Mouse (Mus musculus): ENCODE results near the gene Cntn3.
"Not testable (repeated sequence)": the region's sequence is repeated elsewhere in the genome, so short reads cannot be mapped to it uniquely, and the experiment has no call there.

Cntn3 gene

GRCm38 (mm10) chr6:102573001-102573400, at the start of gene Cntn3:
Cntn3 (minus strand) TSS chr6:102573101.
- in situ Hi-C loops (cut with MboI; ENCODE audit: unreplicated experiment in 2 of 2) = not testable (repeated sequence)

DNA sequence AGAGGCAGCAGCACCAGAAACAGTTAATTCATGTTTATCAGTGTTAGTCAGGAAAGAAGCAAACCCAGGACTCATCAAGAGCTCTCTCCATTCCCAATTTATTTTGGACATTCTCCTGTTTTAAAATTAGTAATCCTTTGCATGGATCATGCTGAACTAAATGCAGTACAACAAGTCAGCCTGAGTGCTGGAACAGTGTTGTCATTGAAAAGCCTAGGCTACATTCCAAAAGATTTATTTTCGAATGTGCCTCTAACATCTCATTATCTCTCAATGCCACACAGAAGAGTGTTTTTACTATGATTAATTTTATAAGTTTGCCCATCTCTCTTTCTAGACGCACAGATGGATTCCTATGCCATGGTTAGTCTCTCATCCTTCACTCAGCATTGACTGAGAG, 27.9 kb upstream of the Cntn3 start:
- in situ Hi-C loops (cut with MboI; ENCODE audit: unreplicated experiment in 2 of 2) = no loop called here

- in situ Hi-C loops (cut with MboI; ENCODE audit: unreplicated experiment in 2 of 2) = no loop called here
Observed at GRCm38 (mm10) chr6:102597756-102598155, 24.9 kb upstream of the Cntn3 start.

DNA sequence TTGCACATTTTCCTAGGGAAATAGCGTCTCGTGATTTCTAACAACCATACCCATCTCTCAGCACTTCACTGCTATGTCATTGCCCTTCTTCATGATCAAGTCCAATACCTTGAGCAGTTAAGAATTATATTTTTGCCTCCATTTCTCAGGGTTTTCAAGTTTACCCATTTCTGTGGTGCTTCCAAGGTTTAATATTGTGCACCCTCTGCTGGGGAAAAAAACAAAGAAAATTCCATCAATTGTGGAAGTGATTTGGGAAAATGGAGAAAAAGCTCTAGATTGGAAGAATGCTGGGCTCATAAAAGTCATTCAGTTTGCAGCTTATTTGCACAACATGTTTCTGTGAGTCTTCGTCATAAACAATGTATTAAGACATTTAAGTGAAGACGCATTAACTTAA, 17.2 kb upstream of the Cntn3 start:
- in situ Hi-C loops (cut with MboI; ENCODE audit: unreplicated experiment in 2 of 2) = no loop called here

- in situ Hi-C loops (cut with MboI; ENCODE audit: unreplicated experiment in 2 of 2) = no loop called here
Observed at GRCm38 (mm10) chr6:102589311-102589710, 16.4 kb upstream of the Cntn3 start.

DNA sequence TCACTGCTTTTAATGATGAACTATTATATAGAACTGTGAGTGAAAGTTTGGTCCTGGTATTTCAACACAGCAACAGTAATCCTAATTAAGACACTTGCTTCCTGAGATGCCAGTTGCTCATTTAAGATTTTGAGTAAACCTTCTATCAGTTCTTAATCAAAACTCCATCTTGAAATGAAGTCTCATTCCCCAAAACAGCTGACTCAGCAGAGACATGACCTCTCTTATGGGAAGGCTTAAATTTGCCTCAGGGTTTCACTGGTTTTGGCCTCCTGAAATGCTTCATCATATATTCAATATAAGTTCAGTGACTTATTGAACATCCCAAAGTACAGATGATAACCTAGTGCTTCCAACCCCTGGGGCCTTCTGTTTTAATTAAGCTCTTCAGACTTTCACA, 13.2 kb upstream of the Cntn3 start:
- in situ Hi-C loops (cut with MboI; ENCODE audit: unreplicated experiment in 2 of 2) = no loop called here

DNA sequence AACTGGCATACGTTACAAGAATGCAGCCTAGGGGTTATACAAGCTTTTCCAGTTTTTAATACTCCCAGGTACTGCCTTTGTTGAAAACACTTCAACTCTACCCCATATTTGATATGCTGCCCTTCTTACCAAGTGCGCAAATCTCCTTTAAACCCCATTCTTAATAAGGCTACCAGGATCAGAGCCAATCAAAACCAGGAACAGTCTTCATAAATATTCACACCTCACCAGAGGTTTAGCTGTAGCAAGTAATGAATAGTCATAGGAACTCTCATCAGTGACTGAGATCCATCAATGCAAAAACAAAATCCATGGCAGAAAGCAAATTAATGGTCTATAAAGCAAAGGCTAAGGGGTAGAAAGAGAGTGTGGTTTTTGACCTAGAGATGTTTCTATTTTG, 10.7 kb upstream of the Cntn3 start:
- in situ Hi-C loops (cut with MboI; ENCODE audit: unreplicated experiment in 2 of 2) = no loop called here

GRCm38 (mm10) chr6:102567496-102567895, 5.4 kb downstream of the Cntn3 start:
- in situ Hi-C loops (cut with MboI; ENCODE audit: unreplicated experiment in 2 of 2) = no loop called here

- in situ Hi-C loops (cut with MboI; ENCODE audit: unreplicated experiment in 2 of 2) = no loop called here
Observed at GRCm38 (mm10) chr6:102565228-102565627, 7.7 kb downstream of the Cntn3 start.

GRCm38 (mm10) chr6:102564011-102564731, 8.7 kb downstream of the Cntn3 start:
- in situ Hi-C loops (cut with MboI; ENCODE audit: unreplicated experiment in 2 of 2) = no loop called here

DNA sequence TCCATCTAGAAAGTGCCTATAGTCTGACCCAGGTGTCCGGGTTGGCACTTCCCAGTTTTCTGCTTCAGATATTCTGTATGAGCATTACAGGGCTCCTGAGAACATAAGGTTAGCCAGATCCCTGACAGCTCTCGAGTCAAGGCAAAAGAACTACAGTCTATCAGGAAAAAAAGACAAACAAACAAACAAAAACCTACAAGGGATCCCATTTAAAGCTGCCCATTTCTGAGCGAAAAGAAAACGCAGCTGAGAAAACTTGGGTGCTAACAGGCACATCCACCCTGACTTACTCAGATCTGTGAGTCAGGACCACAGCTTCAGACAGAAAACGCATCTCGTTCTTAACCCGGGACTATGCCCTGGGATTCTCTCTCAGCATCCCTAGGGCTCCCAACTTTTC, 9.5 kb downstream of the Cntn3 start:
- in situ Hi-C loops (cut with MboI; ENCODE audit: unreplicated experiment in 2 of 2) = no loop called here

DNA sequence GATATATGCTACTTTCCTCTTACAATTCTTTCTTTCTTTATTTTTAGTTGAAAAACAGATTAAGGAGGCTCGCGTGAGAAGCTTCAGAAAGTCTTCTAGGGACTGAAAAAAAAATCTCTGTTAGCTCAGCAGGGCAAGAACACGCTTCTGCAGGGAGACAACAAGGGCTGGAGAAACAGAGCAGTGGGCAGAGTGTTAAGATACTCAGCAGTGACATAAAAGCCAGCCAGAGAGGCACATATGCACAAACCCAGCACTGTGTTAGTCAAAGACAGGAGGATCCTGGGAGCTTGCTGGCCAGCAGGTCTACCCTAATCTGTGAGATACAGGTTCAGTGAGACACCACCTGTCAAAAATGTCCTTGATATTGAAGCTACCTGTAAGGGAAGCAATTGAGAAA, 15.4 kb downstream of the Cntn3 start:
- in situ Hi-C loops (cut with MboI; ENCODE audit: unreplicated experiment in 2 of 2) = no loop called here

DNA sequence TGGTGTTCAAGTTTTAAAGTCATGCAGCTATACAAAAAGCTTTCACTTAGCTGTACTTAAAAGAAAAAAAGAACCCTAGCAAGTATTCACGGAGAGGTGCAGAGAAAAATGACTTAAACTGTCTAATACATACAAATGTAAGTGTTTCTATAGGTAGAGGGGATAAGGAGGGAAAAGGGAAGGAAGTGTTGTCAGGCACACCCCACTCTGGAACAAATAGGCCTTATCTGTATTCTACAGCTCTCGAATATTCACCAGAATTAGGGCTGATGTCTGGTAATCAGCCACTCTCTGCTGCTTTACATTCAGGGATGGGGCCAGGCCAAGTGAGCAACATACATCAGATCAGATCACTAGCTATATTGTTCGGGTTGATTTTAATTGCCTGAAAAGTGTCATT, 16.4 kb downstream of the Cntn3 start:
- in situ Hi-C loops (cut with MboI; ENCODE audit: unreplicated experiment in 2 of 2) = no loop called here

DNA sequence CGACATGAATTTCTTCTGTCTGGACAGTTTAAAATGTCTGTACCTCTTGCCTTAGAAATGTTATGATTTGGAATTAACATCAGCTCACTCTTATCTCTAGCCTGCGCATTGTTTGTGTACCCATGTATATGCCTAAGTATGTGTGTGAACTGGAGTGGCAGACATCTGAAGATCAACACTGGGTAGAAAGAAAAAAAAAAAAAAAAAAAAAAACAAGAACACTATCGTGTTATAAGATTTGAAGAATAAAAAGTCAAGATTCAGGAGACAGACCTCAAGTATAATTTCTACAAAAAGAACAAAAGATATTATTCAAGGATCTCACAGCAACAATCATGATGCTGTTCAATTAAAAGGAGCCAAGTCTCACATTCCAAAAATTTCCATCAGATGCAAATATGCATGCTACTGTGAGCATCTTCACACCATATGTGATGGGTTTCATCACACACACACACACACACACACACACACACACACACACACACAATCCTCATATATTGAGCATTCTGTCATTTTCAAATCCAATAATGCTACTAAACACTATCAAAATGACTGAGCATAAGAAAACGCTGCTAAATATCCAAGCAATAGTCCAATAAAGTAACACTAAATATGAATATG, 17.0 kb downstream of the Cntn3 start:
- in situ Hi-C loops (cut with MboI; ENCODE audit: unreplicated experiment in 2 of 2) = no loop called here

DNA sequence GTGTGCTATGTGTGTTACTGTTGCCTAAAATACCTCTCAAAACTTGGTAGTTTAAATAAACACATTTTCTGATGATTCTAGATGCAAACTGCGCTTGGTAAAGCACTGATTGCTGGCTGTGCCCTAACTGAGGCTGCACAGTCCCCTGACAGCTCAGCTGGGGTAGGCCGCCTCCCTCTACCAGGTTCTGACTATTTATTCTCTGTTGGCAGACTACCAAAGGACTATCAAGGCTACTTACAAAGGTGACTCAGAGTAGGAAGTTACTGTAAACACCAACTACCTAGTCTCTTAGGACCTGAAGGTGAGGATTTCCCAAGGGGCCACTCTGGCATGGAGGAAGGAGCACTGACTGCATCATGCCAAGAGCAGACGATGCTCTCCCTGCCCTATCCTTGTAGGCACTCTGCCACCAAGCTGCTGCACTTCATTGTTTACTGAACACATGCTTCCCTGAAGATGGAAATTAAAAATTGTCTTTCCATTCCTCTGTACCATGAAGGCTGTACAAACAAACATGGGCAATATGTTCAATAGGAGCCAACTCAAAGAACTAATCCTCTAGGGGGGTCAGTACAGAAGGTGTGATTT, 17.7 kb downstream of the Cntn3 start:
- in situ Hi-C loops (cut with MboI; ENCODE audit: unreplicated experiment in 2 of 2) = no loop called here

DNA sequence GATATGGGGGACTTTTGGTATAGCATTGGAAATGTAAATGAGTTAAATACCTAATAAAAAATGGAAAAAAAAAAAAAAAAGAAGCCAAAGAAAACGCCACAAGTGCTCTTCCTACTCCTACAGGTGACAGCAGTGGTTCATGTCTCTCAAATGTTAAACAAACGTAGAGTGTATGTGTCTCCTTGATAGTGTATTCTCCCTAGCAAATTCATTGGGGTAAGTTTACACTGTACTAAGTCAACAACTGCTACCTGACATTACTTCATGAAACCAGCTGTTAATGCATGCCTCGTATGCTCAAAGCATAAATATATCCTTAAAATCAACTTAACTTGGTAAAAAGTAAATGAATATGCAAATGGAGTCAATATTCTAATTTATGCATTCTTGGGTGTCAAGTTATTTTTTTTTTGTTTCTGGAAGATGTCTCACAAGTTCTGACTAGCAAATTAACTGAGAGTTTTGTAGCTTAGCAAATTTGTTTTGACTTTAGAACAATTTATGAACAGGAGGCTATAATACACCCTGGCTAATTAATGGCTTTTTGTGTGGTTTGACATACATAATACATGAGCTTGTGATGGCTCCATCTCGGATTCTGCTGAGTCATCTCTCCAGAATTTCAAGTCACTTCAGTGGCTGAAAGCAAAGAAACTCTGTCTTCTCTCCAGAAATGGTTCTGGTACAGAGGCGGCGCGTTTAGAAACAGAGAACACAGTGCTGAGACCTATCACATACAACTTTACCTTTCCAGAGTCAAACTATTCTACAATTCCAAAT, 31.1 kb downstream of the Cntn3 start:
- in situ Hi-C loops (cut with MboI; ENCODE audit: unreplicated experiment in 2 of 2) = no loop called here

GRCm38 (mm10) chr6:102535599-102535998, 37.3 kb downstream of the Cntn3 start:
- in situ Hi-C loops (cut with MboI; ENCODE audit: unreplicated experiment in 2 of 2) = no loop called here

GRCm38 (mm10) chr6:102523037-102523436, 49.9 kb downstream of the Cntn3 start:
- in situ Hi-C loops (cut with MboI; ENCODE audit: unreplicated experiment in 2 of 2) = no loop called here

DNA sequence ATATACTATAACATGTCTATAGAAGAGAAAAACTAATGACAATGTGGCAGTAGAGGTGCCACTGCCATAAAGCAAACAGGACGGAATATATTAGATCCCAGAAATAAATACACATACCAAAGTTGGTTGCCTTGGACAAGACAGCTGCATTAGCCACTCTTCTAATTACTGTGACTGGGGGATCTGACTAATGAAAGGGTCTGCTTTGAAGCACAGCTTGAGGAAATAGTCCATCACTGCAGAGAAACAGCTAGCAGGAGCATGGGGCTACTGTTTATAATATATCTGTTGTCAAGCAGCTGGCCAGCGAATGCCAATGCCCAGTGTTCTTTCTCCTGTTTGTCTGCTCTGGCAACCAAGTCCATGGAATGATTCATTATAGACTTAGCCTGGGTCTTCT, 51.9 kb downstream of the Cntn3 start:
- in situ Hi-C loops (cut with MboI; ENCODE audit: unreplicated experiment in 2 of 2) = no loop called here

DNA sequence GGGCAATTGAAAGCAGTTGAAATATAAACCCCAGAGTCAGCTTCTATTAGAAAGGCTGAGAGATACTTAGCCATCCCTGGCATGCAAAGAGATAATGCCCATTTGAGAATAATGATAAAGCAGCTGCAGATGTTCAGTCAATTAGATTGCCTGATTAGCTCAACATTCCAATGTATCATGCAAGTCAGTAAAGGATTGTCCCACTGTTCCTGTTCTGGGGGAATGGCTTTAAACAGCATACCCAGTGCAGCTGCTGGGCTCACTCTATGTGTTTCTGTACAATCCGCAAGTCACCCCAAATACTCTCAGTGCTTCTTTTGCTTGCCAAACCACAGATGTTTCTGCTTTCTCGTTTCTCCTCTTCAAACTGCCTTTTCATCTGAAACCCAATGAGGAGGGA, 57.7 kb downstream of the Cntn3 start:
- in situ Hi-C loops (cut with MboI; ENCODE audit: unreplicated experiment in 2 of 2) = no loop called here

DNA sequence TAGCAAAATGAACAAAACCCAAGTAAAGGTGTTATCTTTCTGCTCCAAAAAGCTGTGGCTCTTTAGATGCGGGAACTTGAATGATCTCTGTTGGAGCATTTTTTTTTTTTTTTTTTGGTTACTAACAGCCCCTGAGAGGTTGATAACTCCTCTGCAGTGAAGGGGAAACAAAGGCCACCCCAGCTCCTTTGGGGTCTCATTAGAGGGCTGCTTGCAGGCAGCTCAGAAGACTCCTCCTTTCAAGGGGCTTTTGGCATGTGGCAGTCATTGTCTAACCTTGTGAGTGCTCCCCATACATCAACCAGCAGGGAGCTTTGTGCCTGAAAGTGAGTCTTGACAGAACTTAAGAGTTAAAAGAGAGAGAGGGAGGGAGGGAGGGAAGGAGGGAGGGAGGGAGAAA, 60.8 kb downstream of the Cntn3 start:
- in situ Hi-C loops (cut with MboI; ENCODE audit: unreplicated experiment in 2 of 2) = no loop called here
